15 mouse cellular contexts compared by ENCODE assay signal in genomic region chr4:135477851-135478250, GRCm38 (mm10). TPM values are rescaled to one million over a fixed set of nuclear protein-coding genes. Genes with fewer than 3 reads are reported as not detected.
"Had no signal": no experiment of that assay in that cellular context is flagged by ENCODE, and none has a peak within 500 bp of the region (broad histone marks: within the 10 kb centered on the region; RNA-seq: fewer than 3 reads in every experiment).

No protein-coding gene starts in this region.

- DNase-seq: lung, adult 18-20 months; lung, embryonic 14.5 days; lung, postnatal 10 days; lung, postnatal 4 days; midbrain, embryonic 14.5 days; retina, postnatal 1 day; right cerebral cortex, adult 18-20 months; right cerebral cortex, postnatal 25 days; right cerebral cortex, postnatal 4 days; spleen, adult 18-20 months; thymus, adult 18-20 months; thymus, postnatal 14 days; thymus, postnatal 36 days had no signal

RNA-seq across cellular contexts. Expression of gene Stpg1, which starts 16.7 kb away (rescaled TPM):
- total RNA-seq: megakaryocyte-erythroid progenitor cell, adult 5-6 weeks had no signal
- polyA plus RNA-seq: myocyte had no signal
